Mouse (Mus musculus): ENCODE results near the gene Apom. TPM values are rescaled to one million over a fixed set of nuclear protein-coding genes. Genes with fewer than 3 reads are reported as not detected.

Apom gene
- polyA plus RNA-seq, 1 experiment from 2014 or later = 1.4 TPM

DNA sequence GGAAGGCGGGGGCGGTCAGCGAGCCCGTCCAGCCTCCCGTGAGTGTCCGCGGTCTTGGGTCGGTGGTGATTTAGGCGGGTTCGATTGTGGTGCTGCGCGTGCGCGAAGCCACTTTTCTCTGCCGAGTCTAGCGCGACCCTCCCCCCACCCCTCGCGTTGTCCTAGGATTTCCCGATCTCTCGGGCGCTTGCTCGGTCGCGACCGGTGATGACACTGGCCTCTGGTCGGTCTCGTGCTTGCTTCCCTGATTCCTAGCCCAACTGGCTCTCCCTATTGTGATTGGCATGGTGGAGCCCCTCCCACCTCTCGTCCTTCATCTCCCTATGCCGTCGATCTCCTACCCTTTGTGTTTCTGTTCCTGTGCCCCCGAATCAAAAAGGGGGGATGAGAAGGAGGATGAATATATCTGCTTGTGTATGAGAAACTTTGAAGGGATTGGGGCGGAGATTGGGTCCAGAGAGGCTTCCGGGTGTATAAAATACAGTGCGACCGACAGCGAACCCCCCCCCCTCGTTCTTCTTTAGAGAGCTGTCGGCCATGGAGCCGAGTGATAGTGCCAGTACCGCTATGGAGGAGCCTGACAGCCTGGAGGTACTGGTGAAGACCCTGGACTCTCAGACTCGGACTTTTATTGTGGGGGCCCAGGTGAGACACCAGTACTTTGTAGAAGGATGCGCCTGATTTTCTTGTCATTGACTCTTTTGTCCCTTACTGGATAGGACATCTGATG lies 3.9 kb upstream of the Apom start:
- peaks cover 14% of the 10 kb centered on the region for H3K4me1 ChIP-seq (replicated peaks; ENCODE audit: control insufficient read depth, insufficient read depth, low read length)
- H3K36me3 ChIP-seq (ENCODE audit: control insufficient read depth, insufficient read depth, low read length) = peaks cover 20% of the 10 kb centered on the region
- H3K4me3 ChIP-seq (ENCODE audit: low read length) = peak overlapping the region; percentile 89
- H3K27ac ChIP-seq (ENCODE audit: low read length) = peak overlapping the region; percentile 97
- peak; percentile 5; the same call in 1 of the 2 replicates for ATAC-seq (ENCODE audit: low read depth)
- under 1% methylated on average over 40 of the region's 43 CpGs for WGBS
- peak overlapping the region; percentile 92 for H3K4me2 ChIP-seq (ENCODE audit: low read depth, low read length)
- no peaks in the 10 kb centered on the region for H3K9me3 ChIP-seq (ENCODE audit: control insufficient read depth, low read length)
- H3K27me3 ChIP-seq (ENCODE audit: control insufficient read depth, insufficient read depth, low read depth, low read length) = no peaks in the 10 kb centered on the region
- H3K9ac ChIP-seq (ENCODE audit: low read length) = peak overlapping the region; percentile 87

DNA sequence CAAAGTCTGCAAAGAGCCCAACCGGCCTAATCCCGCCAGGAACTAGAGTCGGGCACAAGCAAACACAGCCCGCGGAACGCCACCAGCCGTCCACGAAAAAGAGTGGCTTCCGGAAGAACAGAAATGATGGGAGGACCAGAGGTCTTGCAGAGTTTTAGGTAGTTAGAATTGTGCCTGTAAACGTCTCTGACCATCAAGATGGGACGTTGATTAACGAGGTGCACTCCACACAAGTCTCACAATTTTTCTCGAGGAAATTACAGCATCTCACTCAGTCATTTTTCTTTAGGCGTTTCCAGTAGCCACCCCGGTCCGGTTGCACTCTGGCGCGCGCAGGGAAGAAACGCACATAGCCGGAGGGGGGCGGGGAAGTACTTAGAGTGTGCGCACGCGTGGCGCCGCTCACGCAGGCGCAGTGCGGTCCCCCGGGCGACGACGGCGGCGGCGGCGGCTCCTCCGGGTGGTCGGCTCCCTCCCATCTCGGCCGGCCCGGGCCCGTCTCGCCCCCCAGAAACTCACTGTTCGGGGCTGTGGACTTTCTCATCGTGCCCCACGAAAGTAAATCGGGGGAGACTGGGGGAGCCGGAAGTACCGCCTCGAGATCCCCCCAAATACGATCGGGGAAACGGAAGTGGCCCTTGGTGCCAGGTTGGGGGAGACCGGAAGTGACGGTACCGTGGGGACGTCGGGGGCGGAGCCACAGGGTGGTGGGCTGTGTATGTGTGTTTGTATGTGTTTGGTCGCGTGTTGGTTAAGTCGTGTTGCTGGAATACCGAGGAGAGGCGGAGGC lies 3.1 kb upstream of the Apom start, which contains the start of gene Bag6:
Bag6 (plus strand) TSS at position 378 of the 790 bp plus-strand sequence.
- H3K4me2 ChIP-seq (ENCODE audit: low read depth, low read length) = peak within 1 kb of the TSS; percentile 92
- under 1% methylated on average over 66 of the region's 66 CpGs for WGBS
- H3K9me3 ChIP-seq (ENCODE audit: control insufficient read depth, low read length) = no peaks in the 10 kb centered on the region
- peak within 1 kb of the TSS; percentile 97 for H3K27ac ChIP-seq (ENCODE audit: low read length)
- H3K36me3 ChIP-seq (ENCODE audit: control insufficient read depth, insufficient read depth, low read length) = peaks cover 15% of the 10 kb centered on the region
- H3K4me3 ChIP-seq (ENCODE audit: low read length) = peak within 1 kb of the TSS; percentile 89
- peak within 1 kb of the TSS; percentile 87 for H3K9ac ChIP-seq (ENCODE audit: low read length)
- peak; percentile 95 for ATAC-seq (ENCODE audit: low read depth)
- peaks cover 14% of the 10 kb centered on the region for H3K4me1 ChIP-seq (replicated peaks; ENCODE audit: control insufficient read depth, insufficient read depth, low read length)
- H3K27me3 ChIP-seq (ENCODE audit: control insufficient read depth, insufficient read depth, low read depth, low read length) = no peaks in the 10 kb centered on the region

DNA sequence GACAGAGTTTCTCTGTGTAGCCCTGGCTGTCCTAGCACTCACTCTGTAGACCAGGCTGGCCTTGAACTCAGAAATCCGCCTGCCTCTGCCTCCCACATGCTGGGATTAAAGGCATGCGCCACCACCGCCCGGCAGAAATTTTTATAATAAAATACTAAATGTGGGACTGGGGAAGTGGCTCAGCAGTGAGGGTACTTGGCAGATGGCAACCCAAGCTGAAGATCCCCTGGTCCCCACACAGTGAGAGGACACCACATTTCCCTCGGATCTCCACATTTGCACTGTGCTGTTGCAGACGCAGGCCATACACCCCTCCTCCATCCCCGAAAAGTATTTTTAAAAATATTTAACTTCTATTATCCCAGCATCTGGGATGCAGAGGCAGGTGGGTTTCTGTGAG lies 1.7 kb upstream of the Apom start:
- WGBS = 90% methylated on average over 7 of the region's 7 CpGs
- Histone ChIP-seq H3K9me3 (ENCODE audit: control insufficient read depth, low read length) (no peaks in the 10 kb centered on the region), H3K9ac (ENCODE audit: low read length) (no peak overlapping the region), H3K4me3 (ENCODE audit: low read length) (no peak overlapping the region), H3K27me3 (ENCODE audit: control insufficient read depth, insufficient read depth, low read depth, low read length) (no peaks in the 10 kb centered on the region), H3K36me3 (ENCODE audit: control insufficient read depth, insufficient read depth, low read length) (peaks cover 3% of the 10 kb centered on the region; the same call in 1 of the 2 replicates), H3K4me1 (replicated peaks; ENCODE audit: control insufficient read depth, insufficient read depth, low read length) (peaks cover 14% of the 10 kb centered on the region), H3K27ac (ENCODE audit: low read length) (no peak overlapping the region), H3K4me2 (ENCODE audit: low read depth, low read length) (no peak overlapping the region)
- ATAC-seq (ENCODE audit: low read depth) = no peak

DNA sequence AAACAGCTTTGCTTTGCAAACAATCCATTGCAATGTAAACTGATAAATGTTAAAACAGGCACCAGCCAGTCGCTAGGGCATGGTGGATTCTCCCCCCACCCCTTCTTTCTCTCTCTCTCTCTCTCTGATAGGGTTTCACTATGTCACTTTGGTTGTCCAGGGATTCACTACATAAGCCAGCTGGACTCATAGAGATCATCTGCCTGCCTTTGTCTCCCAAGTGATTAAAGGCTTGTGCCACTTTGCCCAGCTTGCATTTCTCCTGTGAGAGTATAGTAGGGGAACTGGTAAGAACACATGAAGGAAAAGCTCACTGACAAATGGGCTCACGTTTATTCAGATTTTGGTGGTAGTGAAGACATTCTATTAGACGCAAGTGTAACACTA lies 317 bp upstream of the Apom start:
- H3K27me3 ChIP-seq (ENCODE audit: control insufficient read depth, insufficient read depth, low read depth, low read length) = no peaks in the 10 kb centered on the region
- no peak overlapping the region for H3K9ac ChIP-seq (ENCODE audit: low read length)
- 61% methylated on average over 3 of the region's 3 CpGs for WGBS
- H3K27ac ChIP-seq (ENCODE audit: low read length) = no peak overlapping the region
- no peaks in the 10 kb centered on the region for H3K9me3 ChIP-seq (ENCODE audit: control insufficient read depth, low read length)
- no peak for ATAC-seq (ENCODE audit: low read depth)
- H3K4me3 ChIP-seq (ENCODE audit: low read length) = no peak overlapping the region
- H3K4me1 ChIP-seq (replicated peaks; ENCODE audit: control insufficient read depth, insufficient read depth, low read length) = peaks cover 17% of the 10 kb centered on the region
- no peaks in the 10 kb centered on the region; the same call in 1 of the 2 replicates for H3K36me3 ChIP-seq (ENCODE audit: control insufficient read depth, insufficient read depth, low read length)
- H3K4me2 ChIP-seq (ENCODE audit: low read depth, low read length) = no peak overlapping the region

DNA sequence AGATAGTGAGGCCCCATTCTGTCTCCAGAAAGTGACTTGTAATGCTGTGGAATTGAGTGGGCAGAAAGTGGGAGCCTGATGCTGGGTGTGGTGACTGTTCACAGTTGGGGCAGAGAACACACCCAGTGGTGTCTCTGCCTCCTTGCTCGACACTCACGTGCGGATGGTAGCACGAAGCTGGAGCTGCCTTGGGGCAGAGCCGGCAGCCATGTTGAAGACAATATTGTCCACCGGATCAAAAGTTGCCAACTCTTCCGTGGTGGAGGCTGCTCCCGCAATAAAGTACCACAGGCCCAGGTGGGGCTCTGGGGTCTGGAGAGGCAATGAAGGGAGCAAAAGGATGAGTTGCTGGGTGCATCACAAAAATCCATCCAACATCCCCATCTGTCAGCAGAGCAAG lies 812 bp downstream of the Apom start:
- WGBS = 88% methylated on average over 8 of the region's 8 CpGs
- Histone ChIP-seq H3K27ac (ENCODE audit: low read length) (no peak overlapping the region), H3K4me2 (ENCODE audit: low read depth, low read length) (no peak overlapping the region), H3K27me3 (ENCODE audit: control insufficient read depth, insufficient read depth, low read depth, low read length) (no peaks in the 10 kb centered on the region), H3K4me3 (ENCODE audit: low read length) (no peak overlapping the region), H3K9ac (ENCODE audit: low read length) (no peak overlapping the region), H3K36me3 (ENCODE audit: control insufficient read depth, insufficient read depth, low read length) (no peaks in the 10 kb centered on the region; the same call in 1 of the 2 replicates), H3K4me1 (replicated peaks; ENCODE audit: control insufficient read depth, insufficient read depth, low read length) (peaks cover 13% of the 10 kb centered on the region), H3K9me3 (ENCODE audit: control insufficient read depth, low read length) (no peaks in the 10 kb centered on the region)
- no peak for ATAC-seq (ENCODE audit: low read depth)

DNA sequence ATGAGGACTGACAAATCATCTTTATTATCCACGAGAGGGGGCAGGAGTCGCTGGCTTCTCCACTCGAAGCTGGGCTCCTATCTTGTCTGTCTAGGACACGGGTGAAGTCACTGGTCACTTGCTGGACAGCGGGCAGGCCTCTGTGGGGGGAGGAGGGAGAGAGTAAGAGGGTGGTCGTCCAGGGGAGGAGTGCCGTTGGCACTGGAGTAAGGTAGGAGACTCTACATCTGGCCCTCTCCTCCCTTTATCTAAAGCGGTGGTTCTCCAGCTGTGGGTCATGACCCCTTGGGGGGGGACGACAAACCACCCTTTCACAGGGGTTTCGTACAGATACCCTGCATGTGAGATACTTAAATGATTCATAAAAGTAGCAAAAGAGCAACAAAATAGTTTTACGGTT lies 2.9 kb downstream of the Apom start:
- ATAC-seq (ENCODE audit: low read depth) = no peak
- 62% methylated on average over 11 of the region's 11 CpGs for WGBS
- Histone ChIP-seq H3K9ac (ENCODE audit: low read length) (no peak overlapping the region), H3K9me3 (ENCODE audit: control insufficient read depth, low read length) (no peaks in the 10 kb centered on the region), H3K4me2 (ENCODE audit: low read depth, low read length) (no peak overlapping the region), H3K36me3 (ENCODE audit: control insufficient read depth, insufficient read depth, low read length) (no peaks in the 10 kb centered on the region; the same call in 1 of the 2 replicates), H3K27ac (ENCODE audit: low read length) (no peak overlapping the region), H3K27me3 (ENCODE audit: control insufficient read depth, insufficient read depth, low read depth, low read length) (no peaks in the 10 kb centered on the region), H3K4me3 (ENCODE audit: low read length) (no peak overlapping the region), H3K4me1 (replicated peaks; ENCODE audit: control insufficient read depth, insufficient read depth, low read length) (peaks cover 20% of the 10 kb centered on the region)

DNA sequence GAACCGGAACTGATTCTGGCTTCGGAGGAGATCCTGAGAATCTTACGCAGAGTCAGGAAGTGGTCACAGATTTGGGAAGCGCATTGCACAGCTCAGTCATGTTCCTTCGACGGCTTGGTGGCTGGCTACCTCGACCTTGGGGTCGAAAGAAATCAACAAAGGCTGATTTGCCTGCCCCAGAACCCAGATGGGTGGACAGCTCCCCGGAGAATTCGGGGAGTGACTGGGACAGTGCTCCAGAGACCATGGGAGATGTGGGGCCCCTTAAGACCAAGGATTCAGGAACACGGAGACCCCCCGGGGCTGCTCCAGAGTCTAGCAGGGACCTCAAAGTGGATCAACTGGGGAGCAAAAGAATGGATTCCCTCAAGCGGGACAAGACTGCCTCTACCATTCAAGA lies 4.8 kb downstream of the Apom start:
- peaks cover 20% of the 10 kb centered on the region for H3K4me1 ChIP-seq (replicated peaks; ENCODE audit: control insufficient read depth, insufficient read depth, low read length)
- H3K9ac ChIP-seq (ENCODE audit: low read length) = peak overlapping the region; percentile 78
- peak overlapping the region; percentile 78; the same call in 1 of the 2 replicates for H3K27ac ChIP-seq (ENCODE audit: low read length)
- H3K36me3 ChIP-seq (ENCODE audit: control insufficient read depth, insufficient read depth, low read length) = no peaks in the 10 kb centered on the region; the same call in 1 of the 2 replicates
- no peaks in the 10 kb centered on the region for H3K9me3 ChIP-seq (ENCODE audit: control insufficient read depth, low read length)
- ATAC-seq (ENCODE audit: low read depth) = no peak
- H3K4me3 ChIP-seq (ENCODE audit: low read length) = peak overlapping the region; percentile 62
- WGBS = 50% methylated on average over 13 of the region's 13 CpGs
- H3K27me3 ChIP-seq (ENCODE audit: control insufficient read depth, insufficient read depth, low read depth, low read length) = no peaks in the 10 kb centered on the region
- H3K4me2 ChIP-seq (ENCODE audit: low read depth, low read length) = peak overlapping the region; percentile 59

DNA sequence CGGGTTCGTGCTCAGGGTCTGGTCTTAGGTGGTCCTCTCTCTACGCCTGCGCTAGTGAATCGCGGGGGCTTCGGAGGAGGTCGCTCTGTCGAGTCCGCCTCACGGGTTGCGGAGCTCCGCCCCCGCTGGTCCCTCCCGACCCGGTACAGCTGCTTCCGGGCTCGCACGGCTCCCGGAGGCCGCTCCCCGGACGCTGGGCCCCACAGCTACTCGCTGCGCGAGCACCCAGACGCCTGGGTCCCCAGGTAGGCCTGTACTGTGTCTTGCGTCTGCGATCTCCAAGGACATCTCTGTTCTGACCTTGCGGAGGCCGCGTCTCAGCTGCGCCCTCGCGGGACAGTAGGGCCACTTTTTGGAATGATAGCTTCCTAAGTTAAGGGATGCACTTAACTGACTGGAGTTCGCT lies 5.6 kb downstream of the Apom start, which contains the start of gene D17H6S53E:
D17H6S53E (plus strand) TSS at position 168 of the 406 bp plus-strand sequence.
- Histone ChIP-seq H3K36me3 (ENCODE audit: control insufficient read depth, insufficient read depth, low read length) (no peaks in the 10 kb centered on the region; the same call in 1 of the 2 replicates), H3K9me3 (ENCODE audit: control insufficient read depth, low read length) (no peaks in the 10 kb centered on the region), H3K27me3 (ENCODE audit: control insufficient read depth, insufficient read depth, low read depth, low read length) (no peaks in the 10 kb centered on the region), H3K4me3 (ENCODE audit: low read length) (peak within 1 kb of the TSS; percentile 62), H3K27ac (ENCODE audit: low read length) (peak within 1 kb of the TSS; percentile 78), H3K9ac (ENCODE audit: low read length) (peak within 1 kb of the TSS; percentile 78), H3K4me2 (ENCODE audit: low read depth, low read length) (peak within 1 kb of the TSS; percentile 59), H3K4me1 (replicated peaks; ENCODE audit: control insufficient read depth, insufficient read depth, low read length) (peaks cover 20% of the 10 kb centered on the region)
- ATAC-seq (ENCODE audit: low read depth) = peak; percentile 60
- WGBS = under 1% methylated on average over 36 of the region's 36 CpGs

DNA sequence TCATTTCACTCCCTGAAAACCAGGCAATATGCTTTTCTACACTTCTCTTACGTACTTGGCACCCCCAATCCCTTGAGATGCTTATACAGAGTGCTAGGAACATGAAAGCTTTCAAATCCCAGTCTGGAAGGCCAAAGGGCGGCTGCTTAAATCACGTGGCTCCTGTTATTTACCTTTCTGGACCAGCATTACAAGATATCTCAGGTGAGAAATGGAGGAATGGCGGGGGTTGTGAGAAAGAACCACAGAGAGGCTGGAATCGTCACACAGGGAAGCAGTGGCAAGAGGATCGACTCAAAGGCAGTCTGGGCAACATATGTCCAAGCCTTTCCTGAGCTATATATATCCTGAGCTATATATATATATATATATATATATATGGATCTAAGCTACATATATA lies 6.3 kb downstream of the Apom start:
- peak overlapping the region; percentile 62 for H3K4me3 ChIP-seq (ENCODE audit: low read length)
- peak overlapping the region; percentile 78 for H3K9ac ChIP-seq (ENCODE audit: low read length)
- H3K4me2 ChIP-seq (ENCODE audit: low read depth, low read length) = peak overlapping the region; percentile 59
- peaks cover 20% of the 10 kb centered on the region for H3K4me1 ChIP-seq (replicated peaks; ENCODE audit: control insufficient read depth, insufficient read depth, low read length)
- no peak for ATAC-seq (ENCODE audit: low read depth)
- no peaks in the 10 kb centered on the region for H3K9me3 ChIP-seq (ENCODE audit: control insufficient read depth, low read length)
- 14% methylated on average over 6 of the region's 6 CpGs for WGBS
- no peaks in the 10 kb centered on the region; the same call in 1 of the 2 replicates for H3K36me3 ChIP-seq (ENCODE audit: control insufficient read depth, insufficient read depth, low read length)
- H3K27ac ChIP-seq (ENCODE audit: low read length) = peak overlapping the region; percentile 78; the same call in 1 of the 2 replicates
- no peaks in the 10 kb centered on the region for H3K27me3 ChIP-seq (ENCODE audit: control insufficient read depth, insufficient read depth, low read depth, low read length)

Measured in lung, embryonic 16.5 days (tissue).